Mouse (Mus musculus) C2C12 (cell line): ENCODE measurements at regions not wholly inside any gene's neighbourhood (a gene's known extent, or its start where the extent isn't known, plus 50 kb on each side); places are given as distances from the start of the nearest gene placed in this dataset.

Source experiments
- CEBPB ChIP-seq: IDR thresholded peaks from one replicate; pipeline ENCODE4 v1.6.1; 2011; ENCODE audit warnings: low read depth, mild to moderate bottlenecking, control low read depth, moderate library complexity
- CTCF ChIP-seq: IDR thresholded peaks from one replicate; pipeline ENCODE4 v1.5.1; 2011; ENCODE audit not compliant: control insufficient read depth, insufficient read depth, insufficient read length
- FOSL1 ChIP-seq: IDR thresholded peaks from one replicate; pipeline ENCODE4 v1.8.0; 2011; ENCODE audit warnings: mild to moderate bottlenecking, low read length; ENCODE audit not compliant: poor library complexity, insufficient read depth, severe bottlenecking
- MAX ChIP-seq: IDR thresholded peaks from one replicate; pipeline ENCODE4 v1.6.1; 2011; ENCODE audit warnings: mild to moderate bottlenecking, control low read depth
- MYOD1 ChIP-seq: IDR thresholded peaks from one replicate; pipeline ENCODE4 v1.6.1; 2011; ENCODE audit warnings: low read depth; ENCODE audit not compliant: control insufficient read depth, insufficient read length
- MYOG ChIP-seq: IDR thresholded peaks from one replicate; pipeline ENCODE4 v1.6.1; 2011; ENCODE audit not compliant: control insufficient read depth, insufficient read length; ENCODE audit errors: extremely low read depth
- USF1 ChIP-seq: IDR thresholded peaks from one replicate; pipeline ENCODE4 v1.6.1; 2011; ENCODE audit warnings: low read depth, mild to moderate bottlenecking, control low read depth, moderate library complexity

DNA sequence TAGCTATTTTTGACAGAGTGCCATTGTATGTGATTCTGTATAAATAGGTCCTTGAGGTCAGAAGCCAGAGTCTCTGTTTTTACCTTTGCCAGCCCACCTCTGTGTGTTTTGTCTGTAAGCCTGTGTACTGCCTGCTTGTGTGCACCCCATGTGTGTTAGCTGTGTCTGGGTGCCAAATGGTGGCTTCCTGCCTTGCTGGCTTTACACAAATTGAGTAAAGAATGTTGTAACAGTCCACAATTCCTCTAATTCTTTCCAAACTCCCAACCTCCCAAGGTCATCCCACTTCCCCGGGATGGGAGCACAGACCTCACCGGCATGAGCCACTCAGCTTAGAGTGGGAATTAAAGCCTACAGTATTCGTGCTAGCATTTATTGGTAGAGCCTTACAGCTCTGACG lies 125.5 kb upstream of the Slit3 start:
- TF ChIP-seq MYOG (no peak), CEBPB (no peak), CTCF (no peak), USF1 (no peak), MYOD1 (no peak), MAX (no peak), FOSL1 (no peak)
